Mouse (Mus musculus): ENCODE data around the gene Kat6b. TPM values are rescaled to one million over a fixed set of nuclear protein-coding genes. Genes with fewer than 3 reads are reported as not detected.

Kat6b gene
- 1.4 and 2.3 TPM in 2 replicates for polyA plus RNA-seq (2015; fragmentation: Nextera tagmentation; extraction: Ambion mirVana)

GRCm38 (mm10) chr14:21481231-21481630 lies at the start of gene Kat6b:
Gene Kat6b (plus strand): TSS chr14:21481434.
- 75% methylated on average over 7 of the region's 7 CpGs for WGBS (ENCODE audit: insufficient replicate concordance)
- ATAC-seq (ENCODE audit: low read depth) (no peak), DNase-seq (no peak)
- Histone ChIP-seq H3K4me2 (no peak within 1 kb of the TSS), H3K36me3 (no peaks in the 10 kb centered on the region), H3K27me3 (no peaks in the 10 kb centered on the region), H3K9me3 (replicated peaks) (no peaks in the 10 kb centered on the region), H3K27ac (no peak within 1 kb of the TSS), H3K4me1 (replicated peaks) (no peaks in the 10 kb centered on the region), H3K9ac (no peak within 1 kb of the TSS), H3K4me3 (replicated peaks) (no peak within 1 kb of the TSS)

DNA sequence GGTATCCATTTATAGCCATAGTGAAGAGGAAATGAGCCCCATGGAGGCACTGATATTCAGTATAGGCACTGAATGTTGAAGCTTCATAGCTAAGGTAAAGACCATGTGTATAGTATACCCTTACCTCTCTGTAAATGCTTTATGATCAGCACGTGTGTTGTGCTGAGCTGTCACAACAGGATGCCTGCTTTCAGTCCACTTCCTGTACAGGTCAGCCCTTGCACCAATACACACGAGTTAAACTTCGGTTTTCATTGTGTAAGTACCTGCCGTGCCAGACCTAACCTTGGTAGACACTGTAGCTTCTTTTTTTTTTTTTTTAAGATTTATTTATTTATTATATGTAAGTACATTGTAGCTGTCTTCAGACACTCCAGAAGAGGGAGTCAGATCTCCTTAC lies 47.8 kb upstream of the Kat6b start:
- DNase-seq (no peak), ATAC-seq (ENCODE audit: low read depth) (no peak)
- WGBS (ENCODE audit: insufficient replicate concordance): 62% methylated on average over 4 of the region's 4 CpGs
- H3K9ac ChIP-seq: no peak overlapping the region
- no peak overlapping the region for H3K4me2 ChIP-seq
- peaks cover 10% of the 10 kb centered on the region; the same call in 1 of the 2 replicates for H3K36me3 ChIP-seq
- H3K4me3 ChIP-seq (replicated peaks): no peak overlapping the region
- no peaks in the 10 kb centered on the region for H3K27me3 ChIP-seq
- H3K27ac ChIP-seq: no peak overlapping the region
- no peaks in the 10 kb centered on the region for H3K4me1 ChIP-seq (replicated peaks)
- H3K9me3 ChIP-seq (replicated peaks): no peaks in the 10 kb centered on the region

GRCm38 (mm10) chr14:21433995-21434394 lies 47.2 kb upstream of the Kat6b start:
- DNase-seq (no peak), ATAC-seq (ENCODE audit: low read depth) (no peak)
- 76% methylated on average over 5 of the region's 5 CpGs for WGBS (ENCODE audit: insufficient replicate concordance)
- peaks cover 10% of the 10 kb centered on the region; the same call in 1 of the 2 replicates for H3K36me3 ChIP-seq
- no peaks in the 10 kb centered on the region for H3K9me3 ChIP-seq (replicated peaks)
- H3K4me3 ChIP-seq (replicated peaks): no peak overlapping the region
- H3K27ac ChIP-seq: no peak overlapping the region
- H3K4me1 ChIP-seq (replicated peaks): no peaks in the 10 kb centered on the region
- no peaks in the 10 kb centered on the region for H3K27me3 ChIP-seq
- H3K4me2 ChIP-seq: no peak overlapping the region
- H3K9ac ChIP-seq: no peak overlapping the region

DNA sequence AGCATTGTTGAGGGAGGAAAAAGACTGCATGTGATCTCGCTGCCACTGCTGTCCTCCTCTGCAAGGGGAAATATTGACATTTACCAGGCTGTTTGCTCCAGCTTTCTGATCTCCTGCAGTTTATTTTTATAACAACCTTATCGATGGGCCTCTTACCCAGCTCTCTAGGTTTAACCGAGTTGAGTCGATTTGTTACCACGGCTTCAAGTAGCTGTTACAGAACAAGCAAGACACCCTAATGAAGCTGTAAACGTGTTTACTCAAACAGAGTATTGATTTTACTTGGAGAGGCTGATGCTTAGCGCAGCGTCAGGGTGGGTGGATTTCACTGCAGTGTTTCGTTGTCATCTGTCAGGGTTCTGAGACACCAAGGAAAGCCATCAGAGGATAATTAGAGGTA lies 46.5 kb upstream of the Kat6b start:
- no peak for ATAC-seq (ENCODE audit: low read depth)
- H3K4me3 ChIP-seq (replicated peaks): no peak overlapping the region
- 75% methylated on average over 9 of the region's 9 CpGs for WGBS (ENCODE audit: insufficient replicate concordance)
- H3K27ac ChIP-seq: no peak overlapping the region
- peaks cover 10% of the 10 kb centered on the region; the same call in 1 of the 2 replicates for H3K36me3 ChIP-seq
- H3K27me3 ChIP-seq: no peaks in the 10 kb centered on the region
- H3K4me2 ChIP-seq: no peak overlapping the region
- no peaks in the 10 kb centered on the region for H3K9me3 ChIP-seq (replicated peaks)
- no peak overlapping the region for H3K9ac ChIP-seq
- DNase-seq: no peak
- H3K4me1 ChIP-seq (replicated peaks): no peaks in the 10 kb centered on the region

DNA sequence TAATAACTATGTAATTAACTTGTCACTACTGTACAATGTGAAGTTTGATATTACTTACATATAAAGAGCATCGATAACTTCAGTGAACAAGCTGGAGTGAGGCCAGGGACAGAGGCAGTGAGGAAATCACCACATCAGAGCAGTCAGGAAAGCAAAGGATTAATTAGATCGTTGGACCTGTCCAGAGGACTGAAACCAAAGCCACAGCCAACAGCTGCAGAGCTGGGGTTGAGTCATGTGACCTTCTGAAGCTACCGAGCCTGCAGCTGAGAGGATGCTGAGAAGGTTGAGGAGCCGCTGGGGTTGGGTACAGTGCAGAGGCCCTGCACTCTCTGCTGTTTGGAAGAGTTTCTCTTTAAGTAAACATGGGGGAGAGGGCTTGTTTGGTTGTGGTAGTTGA lies 41.4 kb upstream of the Kat6b start:
- Histone ChIP-seq H3K9ac (no peak overlapping the region), H3K36me3 (0 out of 2 replicates have a peak, but pooled peaks cover 6% of the 10 kb centered on the region), H3K9me3 (replicated peaks) (no peaks in the 10 kb centered on the region), H3K27ac (no peak overlapping the region), H3K4me1 (replicated peaks) (no peaks in the 10 kb centered on the region), H3K27me3 (no peaks in the 10 kb centered on the region), H3K4me3 (replicated peaks) (no peak overlapping the region), H3K4me2 (no peak overlapping the region)
- 47% methylated on average over 4 of the region's 4 CpGs for WGBS (ENCODE audit: insufficient replicate concordance)
- no peak for ATAC-seq (ENCODE audit: low read depth)
- DNase-seq: no peak

GRCm38 (mm10) chr14:21440526-21440925 lies 40.7 kb upstream of the Kat6b start:
- Histone ChIP-seq H3K36me3 (0 out of 2 replicates have a peak, but pooled peaks cover 6% of the 10 kb centered on the region), H3K9ac (no peak overlapping the region), H3K27me3 (no peaks in the 10 kb centered on the region), H3K27ac (no peak overlapping the region), H3K4me2 (no peak overlapping the region), H3K4me3 (replicated peaks) (no peak overlapping the region), H3K4me1 (replicated peaks) (no peaks in the 10 kb centered on the region), H3K9me3 (replicated peaks) (no peaks in the 10 kb centered on the region)
- ATAC-seq (ENCODE audit: low read depth) (no peak), DNase-seq (no peak)
- WGBS (ENCODE audit: insufficient replicate concordance): 65% methylated on average over 2 of the region's 2 CpGs

- DNase-seq (no peak), ATAC-seq (ENCODE audit: low read depth) (no peak)
- H3K27ac ChIP-seq: no peak overlapping the region
- H3K27me3 ChIP-seq: no peaks in the 10 kb centered on the region
- no peak overlapping the region for H3K4me3 ChIP-seq (replicated peaks)
- no peak overlapping the region for H3K4me2 ChIP-seq
- no peaks in the 10 kb centered on the region for H3K9me3 ChIP-seq (replicated peaks)
- H3K9ac ChIP-seq: no peak overlapping the region
- WGBS (ENCODE audit: insufficient replicate concordance): 81% methylated on average over 10 of the region's 10 CpGs
- H3K36me3 ChIP-seq: 0 out of 2 replicates have a peak, but pooled peaks cover 6% of the 10 kb centered on the region
- no peaks in the 10 kb centered on the region for H3K4me1 ChIP-seq (replicated peaks)
Measured at GRCm38 (mm10) chr14:21441772-21442533, 39.3 kb upstream of the Kat6b start.

DNA sequence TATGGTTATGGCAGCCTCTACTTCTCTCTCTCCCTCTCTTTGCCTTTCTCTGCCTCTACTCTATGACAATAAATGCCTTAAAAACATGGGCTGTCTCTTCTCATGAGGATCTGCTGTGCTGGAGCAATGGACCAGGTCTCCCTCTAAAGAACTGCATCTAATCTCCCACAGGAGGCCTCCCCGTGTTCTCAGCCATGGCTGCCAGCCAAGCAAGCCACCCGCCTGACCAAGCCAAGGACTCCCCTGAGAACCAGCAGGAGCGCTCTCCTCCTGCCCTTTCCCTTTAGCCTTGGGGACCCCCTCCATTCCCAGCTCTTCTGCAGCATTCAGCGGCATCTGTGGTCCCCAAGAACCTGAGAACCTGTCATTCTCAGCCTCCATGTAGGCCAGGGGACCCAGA lies 28.7 kb upstream of the Kat6b start:
- H3K4me2 ChIP-seq: no peak overlapping the region
- H3K4me3 ChIP-seq (replicated peaks): no peak overlapping the region
- 73% methylated on average over 4 of the region's 4 CpGs for WGBS (ENCODE audit: insufficient replicate concordance)
- DNase-seq: no peak
- peaks cover 16% of the 10 kb centered on the region; the same call in 1 of the 2 replicates for H3K36me3 ChIP-seq
- no peaks in the 10 kb centered on the region for H3K27me3 ChIP-seq
- H3K4me1 ChIP-seq (replicated peaks): no peaks in the 10 kb centered on the region
- no peak for ATAC-seq (ENCODE audit: low read depth)
- H3K9ac ChIP-seq: no peak overlapping the region
- no peaks in the 10 kb centered on the region for H3K9me3 ChIP-seq (replicated peaks)
- H3K27ac ChIP-seq: no peak overlapping the region

DNA sequence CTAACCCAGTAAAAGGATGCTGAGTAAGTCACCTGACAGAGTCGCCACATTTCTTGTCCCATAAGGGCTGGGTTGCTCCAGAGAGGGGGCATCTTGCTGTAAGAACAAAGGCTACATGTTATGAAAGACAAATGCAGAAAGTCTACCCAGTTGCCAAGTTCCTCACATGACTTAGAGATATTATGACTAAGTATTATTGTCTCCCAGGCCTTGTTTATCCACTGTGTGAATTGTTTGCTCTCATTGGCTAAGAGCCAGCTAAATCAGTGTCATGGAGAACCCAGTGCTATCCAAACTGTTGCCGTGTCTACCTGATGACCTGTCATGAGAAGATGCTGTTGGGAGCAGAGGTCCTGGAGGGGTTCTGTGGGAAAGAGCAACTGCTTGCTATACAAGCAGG lies 27.3 kb upstream of the Kat6b start:
- DNase-seq (no peak), ATAC-seq (ENCODE audit: low read depth) (no peak)
- no peaks in the 10 kb centered on the region for H3K27me3 ChIP-seq
- H3K36me3 ChIP-seq: peaks cover 13% of the 10 kb centered on the region; the same call in 1 of the 2 replicates
- H3K4me2 ChIP-seq: no peak overlapping the region
- H3K4me1 ChIP-seq (replicated peaks): no peaks in the 10 kb centered on the region
- 57% methylated on average over 2 of the region's 2 CpGs for WGBS (ENCODE audit: insufficient replicate concordance)
- H3K9me3 ChIP-seq (replicated peaks): no peaks in the 10 kb centered on the region
- H3K27ac ChIP-seq: no peak overlapping the region
- H3K9ac ChIP-seq: no peak overlapping the region
- H3K4me3 ChIP-seq (replicated peaks): no peak overlapping the region

GRCm38 (mm10) chr14:21455654-21456350 lies 25.4 kb upstream of the Kat6b start:
- Histone ChIP-seq H3K27me3 (no peaks in the 10 kb centered on the region), H3K9ac (no peak overlapping the region), H3K4me2 (no peak overlapping the region), H3K4me1 (replicated peaks) (no peaks in the 10 kb centered on the region), H3K4me3 (replicated peaks) (no peak overlapping the region), H3K36me3 (no peaks in the 10 kb centered on the region), H3K27ac (no peak overlapping the region), H3K9me3 (replicated peaks) (no peaks in the 10 kb centered on the region)
- no peak for ATAC-seq (ENCODE audit: low read depth)
- DNase-seq: no peak
- WGBS (ENCODE audit: insufficient replicate concordance): 68% methylated on average over 7 of the region's 7 CpGs

GRCm38 (mm10) chr14:21456526-21456925 lies 24.7 kb upstream of the Kat6b start:
- ATAC-seq (ENCODE audit: low read depth) (no peak), DNase-seq (no peak)
- no peaks in the 10 kb centered on the region for H3K9me3 ChIP-seq (replicated peaks)
- H3K4me1 ChIP-seq (replicated peaks): no peaks in the 10 kb centered on the region
- no peaks in the 10 kb centered on the region for H3K36me3 ChIP-seq
- no peak overlapping the region for H3K4me2 ChIP-seq
- H3K4me3 ChIP-seq (replicated peaks): no peak overlapping the region
- no peak overlapping the region for H3K27ac ChIP-seq
- no peaks in the 10 kb centered on the region for H3K27me3 ChIP-seq
- no peak overlapping the region for H3K9ac ChIP-seq

All from liver, embryonic 13.5 days (tissue).